Mouse (Mus musculus) bone marrow, adult 2 months (tissue): ENCODE results near the gene Per2.
A peak's percentile ranks its signal among the peaks of the same experiment; 100 is the strongest.

ENCODE experiments used
- CTCF ChIP-seq: fragments of 200-500 bp; IDR thresholded peaks from 2 replicates; pipeline ENCODE4 v1.5.1; 2011; ENCODE audit warnings: low read length, control low read depth; ENCODE audit not compliant: control insufficient read depth, insufficient read depth
- POLR2A ChIP-seq: fragments of 200-500 bp; IDR thresholded peaks from 2 replicates; pipeline ENCODE4 v1.6.1; 2011; ENCODE audit warnings: low read depth, mild to moderate bottlenecking, control low read depth, low read length, borderline replicate concordance; ENCODE audit not compliant: control insufficient read depth

DNA sequence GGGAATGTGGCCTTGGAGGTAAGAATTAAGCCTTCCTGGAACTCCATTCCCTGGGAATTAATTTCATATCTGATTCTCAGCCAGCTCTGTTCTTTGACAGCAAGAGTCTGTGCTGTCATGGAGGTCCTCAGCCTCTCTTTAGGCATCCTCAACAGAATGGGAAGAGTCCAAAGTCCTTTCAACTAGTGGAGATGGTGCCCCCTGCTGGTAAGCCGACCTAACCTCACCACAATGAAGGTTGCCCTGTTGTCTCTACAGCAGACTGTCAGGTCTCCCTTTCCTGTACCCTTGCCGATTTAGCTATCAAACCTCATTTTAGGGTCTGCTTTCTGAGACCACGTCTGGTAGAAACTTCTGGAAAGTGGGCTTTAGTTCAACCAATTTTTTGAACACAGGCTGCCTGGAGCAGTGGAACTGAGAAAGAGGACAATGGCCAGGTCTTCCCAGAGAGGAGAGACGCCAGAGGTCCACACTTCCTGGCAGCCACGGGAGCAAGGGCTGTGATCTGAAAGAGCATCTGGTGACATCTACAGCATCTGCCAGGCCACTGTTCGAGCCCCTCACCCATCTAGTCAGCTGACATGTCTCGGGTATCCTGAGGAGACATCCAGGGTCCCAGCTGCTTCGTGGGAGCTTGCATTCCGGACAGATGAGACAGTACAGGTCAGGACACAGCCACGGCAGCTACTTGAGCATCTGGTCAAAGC, 24.3 kb upstream of the Per2 start:
- TF ChIP-seq CTCF (peak; percentile 86), POLR2A (no peak)
